Mouse (Mus musculus): Measurements from ENCODE around the gene Dnm2. TPM values are rescaled to one million over a fixed set of nuclear protein-coding genes. Genes with fewer than 3 reads are reported as not detected.
A peak's percentile ranks its signal among the peaks of the same experiment; 100 is the strongest.

The Dnm2 gene
- polyA plus RNA-seq, 1 experiment, result 129 TPM

- Histone ChIP-seq H3K4me3 (ENCODE audit: insufficient read depth, low read length) (no peak overlapping the region), H3K4me1 (ENCODE audit: control insufficient read depth, insufficient read depth, low read length) (peaks cover 68% of the 10 kb centered on the region), H3K27ac (ENCODE audit: insufficient read depth, low read depth, low read length) (peak overlapping the region; percentile 63; the same call in 1 of the 2 replicates)
- TF ChIP-seq POLR2A (IDR thresholded peaks at IDR 0.05; ENCODE audit: borderline replicate concordance, low read depth, low read length) (no peak), CTCF (IDR thresholded peaks at IDR 0.05; ENCODE audit: low read depth, low read length) (no peak)
Observed at GRCm38 (mm10) chr9:21451870-21452269, 27.2 kb downstream of the Dnm2 start.

GRCm38 (mm10) chr9:21453003-21453402, 28.3 kb downstream of the Dnm2 start:
- TF ChIP-seq CTCF (IDR thresholded peaks at IDR 0.05; ENCODE audit: low read depth, low read length) (no peak), POLR2A (IDR thresholded peaks at IDR 0.05; ENCODE audit: borderline replicate concordance, low read depth, low read length) (no peak)
- H3K4me3 ChIP-seq (ENCODE audit: insufficient read depth, low read length), result peak overlapping the region; percentile 2; the same call in 1 of the 2 replicates
- H3K4me1 ChIP-seq (ENCODE audit: control insufficient read depth, insufficient read depth, low read length), result peaks cover 76% of the 10 kb centered on the region
- peak overlapping the region; percentile 83 for H3K27ac ChIP-seq (ENCODE audit: insufficient read depth, low read depth, low read length)

- H3K27ac ChIP-seq (ENCODE audit: insufficient read depth, low read depth, low read length), result peak overlapping the region; percentile 83
- peaks cover 80% of the 10 kb centered on the region for H3K4me1 ChIP-seq (ENCODE audit: control insufficient read depth, insufficient read depth, low read length)
- no peak for TF ChIP-seq POLR2A (IDR thresholded peaks at IDR 0.05; ENCODE audit: borderline replicate concordance, low read depth, low read length)
- TF ChIP-seq CTCF (IDR thresholded peaks at IDR 0.05; ENCODE audit: low read depth, low read length), result no peak
- peak overlapping the region; percentile 2; the same call in 1 of the 2 replicates for H3K4me3 ChIP-seq (ENCODE audit: insufficient read depth, low read length)
Observed at GRCm38 (mm10) chr9:21453459-21453858, 28.8 kb downstream of the Dnm2 start.

DNA sequence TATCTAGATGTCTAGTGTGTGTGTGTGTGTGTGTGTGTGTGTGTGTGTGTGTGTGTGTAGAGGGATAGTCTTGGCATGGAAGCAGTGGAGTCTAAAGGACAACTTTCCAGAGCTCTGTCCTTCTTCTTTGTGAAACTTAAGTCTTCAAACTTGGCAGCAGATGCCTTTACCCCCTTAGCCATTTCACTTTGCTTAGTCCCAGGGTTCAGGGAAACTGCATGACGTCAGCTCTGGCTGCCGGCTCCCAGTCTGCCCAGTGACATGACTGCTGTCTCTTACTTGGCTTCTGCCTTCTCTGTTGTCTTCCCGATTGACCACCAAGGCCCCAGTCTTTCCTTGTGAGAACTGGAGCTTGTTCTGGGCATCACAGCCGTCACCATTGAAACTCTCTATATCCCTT, 29.8 kb downstream of the Dnm2 start:
- TF ChIP-seq CTCF (IDR thresholded peaks at IDR 0.05; ENCODE audit: low read depth, low read length) (no peak), POLR2A (IDR thresholded peaks at IDR 0.05; ENCODE audit: borderline replicate concordance, low read depth, low read length) (no peak)
- peaks cover 85% of the 10 kb centered on the region for H3K4me1 ChIP-seq (ENCODE audit: control insufficient read depth, insufficient read depth, low read length)
- no peak overlapping the region for H3K27ac ChIP-seq (ENCODE audit: insufficient read depth, low read depth, low read length)
- no peak overlapping the region for H3K4me3 ChIP-seq (ENCODE audit: insufficient read depth, low read length)

GRCm38 (mm10) chr9:21455103-21455770, 30.5 kb downstream of the Dnm2 start:
- TF ChIP-seq POLR2A (IDR thresholded peaks at IDR 0.05; ENCODE audit: borderline replicate concordance, low read depth, low read length) (no peak), CTCF (IDR thresholded peaks at IDR 0.05; ENCODE audit: low read depth, low read length) (no peak)
- Histone ChIP-seq H3K27ac (ENCODE audit: insufficient read depth, low read depth, low read length) (no peak overlapping the region), H3K4me1 (ENCODE audit: control insufficient read depth, insufficient read depth, low read length) (peaks cover 85% of the 10 kb centered on the region), H3K4me3 (ENCODE audit: insufficient read depth, low read length) (no peak overlapping the region)

GRCm38 (mm10) chr9:21456246-21456929, 31.7 kb downstream of the Dnm2 start:
- Histone ChIP-seq H3K27ac (ENCODE audit: insufficient read depth, low read depth, low read length) (no peak overlapping the region), H3K4me1 (ENCODE audit: control insufficient read depth, insufficient read depth, low read length) (peaks cover 87% of the 10 kb centered on the region), H3K4me3 (ENCODE audit: insufficient read depth, low read length) (no peak overlapping the region)
- no peak for TF ChIP-seq POLR2A (IDR thresholded peaks at IDR 0.05; ENCODE audit: borderline replicate concordance, low read depth, low read length)
- TF ChIP-seq CTCF (IDR thresholded peaks at IDR 0.05; ENCODE audit: low read depth, low read length), result no peak

DNA sequence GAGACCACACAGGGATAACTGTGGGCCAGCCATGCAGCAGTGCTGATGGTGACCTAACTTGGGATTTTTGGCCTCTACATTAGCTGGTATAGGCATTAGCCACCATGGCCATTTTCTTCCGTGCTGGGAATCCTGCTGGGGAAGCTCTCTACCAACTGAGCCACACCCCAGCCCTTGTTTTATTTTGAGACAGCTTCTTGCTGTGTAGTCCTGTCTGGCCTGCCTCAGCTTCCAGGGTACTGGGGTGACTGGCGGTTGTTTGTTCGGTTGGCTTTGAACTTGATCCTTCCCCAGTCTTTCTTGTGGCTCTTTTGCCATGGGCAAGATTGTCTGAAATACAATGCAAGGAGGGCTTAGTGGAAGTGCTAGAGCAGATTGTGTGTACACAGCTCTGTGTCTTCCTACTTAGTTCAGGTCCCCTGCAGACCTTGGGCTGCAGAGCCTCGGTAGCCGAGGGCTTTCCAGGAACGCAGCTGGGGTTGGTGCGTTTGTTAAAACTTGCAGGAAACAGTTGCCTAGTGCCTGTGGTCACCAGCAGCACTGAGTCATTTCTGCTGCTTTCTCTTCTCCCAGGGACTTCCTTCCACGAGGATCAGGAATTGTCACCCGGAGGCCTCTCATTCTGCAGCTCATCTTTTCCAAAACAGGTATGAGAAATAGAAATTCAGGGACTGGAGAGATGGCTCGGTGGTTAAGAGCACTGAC, 32.4 kb downstream of the Dnm2 start:
- no peak overlapping the region for H3K4me3 ChIP-seq (ENCODE audit: insufficient read depth, low read length)
- TF ChIP-seq POLR2A (IDR thresholded peaks at IDR 0.05; ENCODE audit: borderline replicate concordance, low read depth, low read length) (no peak), CTCF (IDR thresholded peaks at IDR 0.05; ENCODE audit: low read depth, low read length) (no peak)
- H3K4me1 ChIP-seq (ENCODE audit: control insufficient read depth, insufficient read depth, low read length), result peaks cover 87% of the 10 kb centered on the region
- peak overlapping the region; percentile 37 for H3K27ac ChIP-seq (ENCODE audit: insufficient read depth, low read depth, low read length)

DNA sequence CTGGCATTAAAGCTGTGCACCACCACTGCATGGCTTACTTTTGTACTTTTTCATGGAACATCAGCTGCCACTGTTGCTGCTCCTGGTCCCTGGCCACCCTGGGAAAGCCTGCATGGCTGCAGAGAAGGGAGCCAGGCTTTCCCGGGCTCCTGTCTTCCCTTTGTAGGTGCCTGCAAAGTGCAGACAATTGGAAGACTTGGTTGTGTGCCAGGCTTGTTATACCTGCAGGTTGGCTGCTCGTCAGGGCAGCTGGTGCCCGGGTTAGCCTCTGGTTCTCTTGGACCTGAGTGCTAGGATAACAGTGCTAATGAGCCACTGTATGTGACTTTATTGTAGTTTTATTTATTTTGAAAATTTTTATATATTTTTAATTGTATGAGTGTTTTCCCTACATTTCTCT, 34.1 kb downstream of the Dnm2 start:
- no peak overlapping the region for H3K27ac ChIP-seq (ENCODE audit: insufficient read depth, low read depth, low read length)
- H3K4me1 ChIP-seq (ENCODE audit: control insufficient read depth, insufficient read depth, low read length), result peaks cover 87% of the 10 kb centered on the region
- H3K4me3 ChIP-seq (ENCODE audit: insufficient read depth, low read length), result no peak overlapping the region
- no peak for TF ChIP-seq POLR2A (IDR thresholded peaks at IDR 0.05; ENCODE audit: borderline replicate concordance, low read depth, low read length)
- no peak for TF ChIP-seq CTCF (IDR thresholded peaks at IDR 0.05; ENCODE audit: low read depth, low read length)

- Histone ChIP-seq H3K4me3 (ENCODE audit: insufficient read depth, low read length) (no peak overlapping the region), H3K27ac (ENCODE audit: insufficient read depth, low read depth, low read length) (no peak overlapping the region), H3K4me1 (ENCODE audit: control insufficient read depth, insufficient read depth, low read length) (peaks cover 80% of the 10 kb centered on the region)
- TF ChIP-seq POLR2A (IDR thresholded peaks at IDR 0.05; ENCODE audit: borderline replicate concordance, low read depth, low read length) (no peak), CTCF (IDR thresholded peaks at IDR 0.05; ENCODE audit: low read depth, low read length) (no peak)
Observed at GRCm38 (mm10) chr9:21460400-21460940, 35.8 kb downstream of the Dnm2 start.
